Mouse (Mus musculus) kidney, embryonic 15.5 days (tissue): ENCODE data around the gene Naa40. TPM values are rescaled to one million over a fixed set of nuclear protein-coding genes. Genes with fewer than 3 reads are reported as not detected.
A peak's percentile ranks its signal among the peaks of the same experiment; 100 is the strongest.

Source experiments
- ATAC-seq: fragments of 200-750 bp; cut with Nextera tagmentation; replicated peaks from 2 replicates; pipeline ENCODE4 v1.8.0; 2017; ENCODE audit warnings: moderate TSS enrichment; ENCODE audit not compliant: low FRiP score
- H3K27ac ChIP-seq: fragments of 300-500 bp; sonication (generic); 2 replicates; pipeline ENCODE4 v1.5.1; 2015; ENCODE audit warnings: mild to moderate bottlenecking, inconsistent platforms
- H3K27me3 ChIP-seq: fragments of 300-500 bp; sonication (generic); 2 replicates; pipeline ENCODE4 v1.6.1; 2015; ENCODE audit warnings: inconsistent platforms
- H3K36me3 ChIP-seq: fragments of 300-500 bp; sonication (generic); 2 replicates; pipeline ENCODE4 v1.6.1; 2015; ENCODE audit warnings: inconsistent platforms
- H3K4me1 ChIP-seq: fragments of 300-500 bp; sonication (generic); 2 replicates; pipeline ENCODE4 v1.6.1; 2015; ENCODE audit warnings: inconsistent platforms
- H3K4me2 ChIP-seq: fragments of 300-500 bp; sonication (generic); 2 replicates; pipeline ENCODE4 v1.6.1; 2015; ENCODE audit warnings: moderate library complexity, mild to moderate bottlenecking, inconsistent platforms
- H3K4me3 ChIP-seq: fragments of 300-500 bp; sonication (generic); replicated peaks from 2 replicates; pipeline ENCODE4 v1.5.1; 2015; ENCODE audit warnings: mild to moderate bottlenecking, inconsistent platforms
- H3K9ac ChIP-seq: fragments of 300-500 bp; sonication (generic); 2 replicates; pipeline ENCODE4 v1.6.1; 2015; ENCODE audit warnings: mild to moderate bottlenecking, inconsistent platforms
- H3K9me3 ChIP-seq: fragments of 300-500 bp; sonication (generic); replicated peaks from 2 replicates; pipeline ENCODE4 v1.6.1; 2016; ENCODE audit warnings: inconsistent platforms
- WGBS: fragments of 180-500 bp; shearing (Covaris S2); methylation state at CpG from one replicate; pipeline ENCODE4 v1.1.7; 2015; ENCODE audit warnings: mixed read lengths; 5-methylcytosine and 5-hydroxymethylcytosine counted together
- polyA plus RNA-seq: library from polyadenylated mRNA; unstranded; fragments of >200 nt; fragmentation: Nextera tagmentation; extraction: Ambion mirVana; gene quantifications from 2 replicates; pipeline ENCODE4 v1.2.1, GENCODE M21; 2015

Naa40 gene
- 74.6 and 75.3 TPM in 2 replicates for polyA plus RNA-seq

- peak; percentile 97 for ATAC-seq
- peak within 1 kb of the TSS; percentile 91 for H3K4me2 ChIP-seq
- WGBS, result under 1% methylated on average over 80 of the region's 80 CpGs
Measured at GRCm38 (mm10) chr19:7240782-7241690, at the start of gene Naa40. Gene Naa40 (minus strand): TSS chr19:7241183.

DNA sequence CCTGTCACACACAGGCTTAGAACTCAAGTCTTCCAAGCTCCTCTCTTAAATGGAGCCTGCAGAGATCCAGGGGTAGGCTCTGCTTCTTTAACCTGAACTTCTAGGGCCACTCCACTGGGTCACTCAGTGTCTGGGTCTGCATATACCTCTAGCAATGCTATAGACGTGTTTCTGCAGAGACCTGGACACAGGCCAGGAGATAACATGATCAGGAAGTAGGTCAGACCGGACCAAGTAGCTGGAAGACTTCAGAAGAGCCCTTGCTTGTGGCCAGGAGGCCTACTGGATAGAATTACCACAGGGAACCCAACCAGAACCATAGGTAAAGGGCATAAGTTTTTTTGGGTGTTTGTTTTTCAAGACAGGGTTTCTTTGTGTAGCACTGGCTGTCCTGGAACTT lies 48.8 kb upstream of the Naa40 start:
- 19% methylated on average over 2 of the region's 2 CpGs for WGBS
- Histone ChIP-seq H3K4me2 (no peak overlapping the region), H3K27ac (no peak overlapping the region), H3K4me3 (no peak overlapping the region), H3K9ac (no peak overlapping the region), H3K9me3 (no peaks in the 10 kb centered on the region), H3K4me1 (peaks cover 35% of the 10 kb centered on the region), H3K36me3 (peaks cover 50% of the 10 kb centered on the region), H3K27me3 (no peaks in the 10 kb centered on the region)
- ATAC-seq, result no peak

More at GRCm38 (mm10) chr19:7240782-7241690, at the start of gene Naa40:
- Histone ChIP-seq H3K27ac (peak within 1 kb of the TSS; percentile 89), H3K9me3 (no peaks in the 10 kb centered on the region), H3K9ac (peak within 1 kb of the TSS; percentile 84), H3K36me3 (peaks cover 17% of the 10 kb centered on the region), H3K4me1 (peaks cover 38% of the 10 kb centered on the region), H3K4me3 (peak within 1 kb of the TSS; percentile 87), H3K27me3 (no peaks in the 10 kb centered on the region)

GRCm38 (mm10) chr19:7288288-7288687 lies 47.3 kb upstream of the Naa40 start:
- Histone ChIP-seq H3K9ac (no peak overlapping the region), H3K4me2 (no peak overlapping the region), H3K27me3 (no peaks in the 10 kb centered on the region), H3K4me1 (peaks cover 20% of the 10 kb centered on the region), H3K36me3 (peaks cover 65% of the 10 kb centered on the region), H3K9me3 (no peaks in the 10 kb centered on the region), H3K27ac (no peak overlapping the region), H3K4me3 (no peak overlapping the region)
- 87% methylated on average over 3 of the region's 3 CpGs for WGBS
- no peak for ATAC-seq

- Histone ChIP-seq H3K4me1 (peaks cover 5% of the 10 kb centered on the region), H3K36me3 (peaks cover 80% of the 10 kb centered on the region), H3K27me3 (no peaks in the 10 kb centered on the region), H3K9ac (no peak overlapping the region), H3K9me3 (no peaks in the 10 kb centered on the region), H3K4me2 (no peak overlapping the region), H3K27ac (no peak overlapping the region), H3K4me3 (no peak overlapping the region)
- no peak for ATAC-seq
- 90% methylated on average over 12 of the region's 12 CpGs for WGBS
Measured at GRCm38 (mm10) chr19:7286563-7287315, 45.8 kb upstream of the Naa40 start.

DNA sequence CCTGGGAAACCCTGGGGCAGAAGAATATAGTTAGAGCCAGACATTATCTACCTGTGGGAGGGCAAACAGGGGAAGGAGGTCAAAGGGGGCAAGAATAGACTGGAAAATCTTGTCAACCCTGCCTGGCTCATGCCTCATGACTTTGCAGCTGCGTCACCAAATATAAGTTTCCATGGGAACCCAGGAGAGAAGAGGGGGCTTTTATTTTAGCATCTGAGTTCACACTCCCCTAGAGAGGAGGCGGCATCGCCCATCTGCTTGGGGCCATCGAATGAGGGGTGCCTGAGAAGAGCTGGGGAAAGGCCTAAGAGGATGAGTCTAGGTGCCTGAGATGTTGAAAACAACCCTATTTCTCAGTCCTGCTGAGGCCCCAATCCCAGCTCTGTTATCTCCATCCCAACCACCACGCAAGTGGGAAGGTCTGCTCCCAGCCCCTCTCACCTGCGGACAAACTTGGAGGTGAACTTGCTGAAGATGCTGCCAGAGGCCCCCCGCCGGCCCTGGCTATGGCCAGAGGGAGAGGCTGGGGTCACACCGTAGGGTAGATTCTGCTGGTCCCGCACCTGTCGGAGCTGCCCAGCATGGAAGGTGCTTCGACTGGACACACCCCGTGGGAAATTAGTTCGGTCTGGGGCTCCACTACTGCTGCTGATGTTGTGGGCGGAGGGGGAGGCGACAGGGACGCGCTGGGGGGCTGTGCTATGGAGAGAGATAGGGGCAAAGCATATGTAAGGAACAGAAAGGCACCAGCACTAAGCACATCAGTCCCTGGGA lies 39.8 kb upstream of the Naa40 start:
- Histone ChIP-seq H3K27me3 (no peaks in the 10 kb centered on the region), H3K27ac (no peak overlapping the region), H3K4me2 (no peak overlapping the region), H3K9ac (no peak overlapping the region), H3K4me1 (peaks cover 14% of the 10 kb centered on the region), H3K36me3 (peaks cover 99% of the 10 kb centered on the region), H3K4me3 (no peak overlapping the region), H3K9me3 (no peaks in the 10 kb centered on the region)
- 88% methylated on average over 18 of the region's 18 CpGs for WGBS
- ATAC-seq, result no peak

DNA sequence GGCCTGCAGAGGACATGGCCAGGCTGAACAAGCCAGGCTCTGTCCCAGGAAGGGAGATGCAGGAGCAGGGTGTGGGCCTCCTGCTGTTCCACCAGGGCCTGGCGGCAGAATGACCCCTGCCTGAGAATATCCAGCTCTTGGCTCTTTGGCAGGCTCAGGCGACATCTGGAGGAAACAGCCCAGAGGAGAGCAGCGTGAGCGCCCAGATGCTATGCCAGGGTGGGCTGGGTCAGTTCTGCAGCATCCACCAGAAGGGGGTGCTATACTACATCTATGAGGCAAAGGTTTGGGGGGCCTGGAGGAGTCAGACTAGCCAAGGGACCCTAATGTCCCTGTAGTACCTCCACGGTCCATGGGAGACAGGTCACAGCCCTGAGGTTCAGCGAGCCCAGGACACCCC lies 38.1 kb upstream of the Naa40 start:
- no peak overlapping the region for H3K27ac ChIP-seq
- WGBS, result 43% methylated on average over 6 of the region's 6 CpGs
- peaks cover 98% of the 10 kb centered on the region for H3K36me3 ChIP-seq
- no peak overlapping the region for H3K9ac ChIP-seq
- H3K4me1 ChIP-seq, result peaks cover 25% of the 10 kb centered on the region
- H3K27me3 ChIP-seq, result no peaks in the 10 kb centered on the region
- no peak; the same call in 1 of the 2 replicates for ATAC-seq
- H3K4me2 ChIP-seq, result no peak overlapping the region
- no peaks in the 10 kb centered on the region for H3K9me3 ChIP-seq
- H3K4me3 ChIP-seq, result no peak overlapping the region

- Histone ChIP-seq H3K27ac (no peak overlapping the region), H3K4me1 (peaks cover 25% of the 10 kb centered on the region), H3K4me3 (no peak overlapping the region), H3K9me3 (no peaks in the 10 kb centered on the region), H3K27me3 (no peaks in the 10 kb centered on the region), H3K9ac (no peak overlapping the region), H3K4me2 (no peak overlapping the region), H3K36me3 (peaks cover 98% of the 10 kb centered on the region)
- 84% methylated on average over 6 of the region's 6 CpGs for WGBS
- ATAC-seq, result no peak
Measured at GRCm38 (mm10) chr19:7278200-7278906, 37.4 kb upstream of the Naa40 start.

- no peaks in the 10 kb centered on the region for H3K9me3 ChIP-seq
- peaks cover 25% of the 10 kb centered on the region for H3K4me1 ChIP-seq
- no peak overlapping the region for H3K27ac ChIP-seq
- H3K4me2 ChIP-seq, result no peak overlapping the region
- 68% methylated on average over 7 of the region's 7 CpGs for WGBS
- peaks cover 98% of the 10 kb centered on the region for H3K36me3 ChIP-seq
- no peaks in the 10 kb centered on the region for H3K27me3 ChIP-seq
- ATAC-seq, result no peak
- no peak overlapping the region for H3K4me3 ChIP-seq
- no peak overlapping the region for H3K9ac ChIP-seq
Measured at GRCm38 (mm10) chr19:7276796-7277195, 35.8 kb upstream of the Naa40 start.

DNA sequence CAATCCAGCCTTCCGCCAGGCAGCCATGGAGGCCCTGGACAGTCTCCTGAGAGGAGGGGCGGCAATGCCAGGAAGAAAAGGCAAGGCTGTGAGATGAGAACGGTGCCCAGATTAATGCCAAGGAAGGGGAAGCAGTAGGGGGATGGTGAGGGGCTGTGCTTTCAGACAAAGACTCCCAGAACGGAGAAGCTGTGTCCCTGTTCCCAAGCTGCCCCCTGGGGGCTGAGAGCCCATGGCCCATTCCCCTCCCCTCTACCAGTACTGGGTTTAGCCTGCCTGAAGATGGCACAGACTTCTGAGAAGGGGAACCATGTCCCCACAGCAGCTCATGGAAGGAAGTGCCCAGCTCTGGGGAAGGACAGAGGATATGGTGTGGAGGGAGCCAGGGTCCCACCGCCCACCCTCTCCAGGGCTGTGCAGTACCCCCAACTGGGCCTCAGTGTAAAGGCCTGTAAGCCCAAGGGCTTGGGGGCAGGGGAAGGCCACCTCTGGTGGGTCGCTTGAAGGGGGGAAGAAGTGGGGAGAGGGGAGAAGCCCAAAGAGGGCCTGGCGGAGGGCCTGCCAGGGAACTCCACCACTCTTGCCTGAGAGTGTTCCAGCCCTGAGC lies 35.2 kb upstream of the Naa40 start:
- H3K36me3 ChIP-seq, result peaks cover 98% of the 10 kb centered on the region
- no peaks in the 10 kb centered on the region for H3K9me3 ChIP-seq
- 51% methylated on average over 7 of the region's 7 CpGs for WGBS
- no peak overlapping the region for H3K4me3 ChIP-seq
- ATAC-seq, result no peak
- H3K27me3 ChIP-seq, result no peaks in the 10 kb centered on the region
- H3K9ac ChIP-seq, result no peak overlapping the region
- H3K27ac ChIP-seq, result peak overlapping the region; percentile 52; the same call in 1 of the 2 replicates
- no peak overlapping the region for H3K4me2 ChIP-seq
- peaks cover 25% of the 10 kb centered on the region for H3K4me1 ChIP-seq

GRCm38 (mm10) chr19:7275131-7275789 lies 34.3 kb upstream of the Naa40 start:
- no peak overlapping the region for H3K9ac ChIP-seq
- peak overlapping the region; percentile 14; the same call in 1 of the 2 replicates for H3K27ac ChIP-seq
- H3K4me3 ChIP-seq, result no peak overlapping the region
- H3K27me3 ChIP-seq, result no peaks in the 10 kb centered on the region
- H3K9me3 ChIP-seq, result no peaks in the 10 kb centered on the region
- no peak overlapping the region for H3K4me2 ChIP-seq
- peaks cover 30% of the 10 kb centered on the region for H3K4me1 ChIP-seq
- 54% methylated on average over 7 of the region's 7 CpGs for WGBS
- ATAC-seq, result no peak
- H3K36me3 ChIP-seq, result peaks cover 98% of the 10 kb centered on the region
